Mouse (Mus musculus) megakaryocyte, adult 5-6 weeks (primary cell): ENCODE data around the gene St5. TPM values are rescaled to one million over a fixed set of nuclear protein-coding genes. Genes with fewer than 3 reads are reported as not detected.

Experiments
- ATAC-seq: 2 replicates; pipeline ENCODE4 v1.8.0; 2016; ENCODE audit warnings: mild to moderate bottlenecking, inconsistent platforms; ENCODE audit not compliant: poor library complexity, severe bottlenecking
- total RNA-seq, 2 experiments: library from RNA; stranded (forward) in 1 of 2; stranded (reverse) in 1 of 2; fragments of 153-499, 151-499 nt in 1 of 2; fragments of 221-1000, 200-1000 nt in 1 of 2; gene quantifications; 2 replicates each; pipeline versions ENCODE4 v1.2.3 to v1.2.4; 2015 to 2017

The St5 gene
- total RNA-seq (2015) (0.69 and 2.0 TPM in 2 replicates), total RNA-seq (2017) (0.73 and 1.3 TPM in 2 replicates)

DNA sequence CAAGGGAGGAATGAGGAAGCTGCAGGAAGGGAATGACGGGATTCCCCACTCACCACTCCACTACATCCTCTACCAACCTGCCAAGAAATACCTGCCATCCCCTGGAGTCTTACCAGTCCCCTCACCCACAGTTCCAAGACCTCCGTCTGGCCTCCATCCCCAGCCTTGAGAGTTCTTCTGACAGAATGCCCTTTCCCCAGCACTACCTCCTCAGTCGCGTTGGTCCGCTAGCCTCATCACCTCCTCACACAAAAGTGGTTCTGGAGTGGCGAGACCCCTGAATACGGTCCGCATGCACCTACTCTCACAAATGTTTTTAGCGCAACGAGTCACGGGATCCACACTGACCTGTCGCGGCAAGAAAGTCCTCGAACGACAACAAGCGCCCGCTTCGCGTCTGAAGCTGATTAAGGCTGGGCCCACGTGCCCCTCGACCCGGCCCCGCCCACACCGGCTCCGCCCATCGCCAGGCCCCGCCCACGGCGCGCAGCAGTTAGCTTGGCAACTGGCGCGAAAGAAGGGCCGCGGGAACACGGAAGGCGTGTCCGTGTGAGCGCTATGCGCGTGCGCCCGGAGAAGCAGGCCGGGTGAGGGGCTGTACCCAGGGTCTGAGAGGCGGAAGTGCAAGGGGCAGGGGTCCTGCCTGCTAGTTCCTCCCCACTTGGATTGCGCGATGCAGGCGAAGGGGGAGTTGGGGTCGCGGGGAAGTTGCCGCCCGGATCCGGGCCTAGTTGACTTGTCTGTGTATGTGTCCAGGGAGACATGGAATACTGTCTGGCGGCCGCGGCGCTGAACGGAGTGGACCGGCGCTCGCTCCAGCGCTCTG, at the start of gene St5, which contains the start of gene Akip1:
Gene St5, minus strand, starts transcription at position 416 of the 826 bp plus-strand sequence.
Gene Akip1, plus strand, starts transcription at position 501 of the 826 bp plus-strand sequence.
- peak; percentile 95 for ATAC-seq

GRCm38 (mm10) chr7:109752008-109752925, 48.9 kb upstream of the St5 start, which contains the start of gene Tmem9b:
TSS of gene Tmem9b (minus strand) at chr7:109752875.
- ATAC-seq, result peak; percentile 92

DNA sequence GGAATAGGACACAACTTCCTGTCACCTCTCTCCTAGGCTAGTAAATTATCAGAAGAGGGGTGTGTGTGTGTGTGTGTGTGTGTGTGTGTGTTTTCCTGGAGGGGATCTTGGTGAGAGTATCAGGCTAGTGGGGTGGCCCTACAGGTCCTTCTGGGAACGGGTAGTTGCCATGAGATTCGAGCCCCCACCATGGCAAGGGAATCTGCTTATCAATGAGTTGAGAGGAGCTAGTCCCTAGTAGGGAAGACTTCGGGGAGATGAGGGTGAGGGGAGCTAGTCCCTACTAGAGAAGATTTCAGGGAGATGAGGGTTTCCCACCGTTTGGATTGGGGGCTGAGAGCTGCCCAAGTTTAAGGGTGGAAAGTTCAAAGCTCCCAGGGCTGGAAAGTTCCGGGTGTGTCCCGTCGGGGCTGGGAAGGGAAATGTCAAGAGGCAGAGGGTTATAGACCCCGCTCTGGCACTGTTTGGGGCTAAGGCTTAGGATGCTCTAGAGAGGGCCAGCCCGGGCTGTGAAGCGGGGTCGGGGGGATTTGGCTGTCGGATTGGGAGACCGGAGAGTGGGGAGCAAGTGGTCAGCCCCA, 48.1 kb upstream of the St5 start:
- ATAC-seq, result peak; percentile 8; the same call in 1 of the 2 replicates

- no peak for ATAC-seq
These were observed 44.3 kb upstream of the St5 start for GRCm38 (mm10) chr7:109747747-109748146.

DNA sequence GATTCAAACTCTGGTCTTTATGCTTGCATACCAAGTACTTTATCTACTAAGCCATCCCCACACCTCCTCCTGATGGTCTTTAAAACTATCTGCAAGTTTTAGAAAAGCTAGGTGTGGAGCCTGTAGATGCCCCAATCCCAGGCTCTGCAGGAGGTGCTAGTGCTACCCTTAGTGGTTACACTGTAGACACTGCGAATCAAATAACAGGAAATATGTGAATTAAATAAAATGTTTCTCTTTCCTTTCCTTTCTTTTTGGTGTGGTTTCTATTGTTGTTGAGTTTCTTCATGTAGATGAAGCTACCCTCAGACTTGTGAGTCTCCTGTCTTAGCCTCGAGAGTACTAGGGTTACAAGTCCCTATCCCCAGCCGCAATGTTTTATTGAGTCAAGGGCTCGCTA, 38.3 kb upstream of the St5 start:
- ATAC-seq, result peak; percentile 27; the same call in 1 of the 2 replicates

DNA sequence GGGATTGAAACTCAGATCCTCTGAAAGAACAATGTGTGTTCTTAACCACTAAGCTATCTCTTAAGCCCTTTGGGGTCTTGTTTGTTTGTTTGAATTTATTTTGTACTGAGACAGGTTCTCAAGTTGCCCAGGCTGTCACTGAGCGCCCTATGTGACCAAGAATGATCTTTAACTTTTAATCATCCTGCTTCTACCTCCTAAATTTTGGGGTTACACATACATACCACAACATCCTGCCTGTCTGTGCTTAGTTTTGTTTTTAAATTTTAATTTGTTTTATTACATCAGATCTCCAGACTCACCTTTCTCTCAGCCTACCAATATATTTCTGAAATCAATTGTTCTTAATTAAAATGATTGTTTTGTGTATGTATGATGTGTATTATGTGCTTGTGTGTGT, 37.7 kb upstream of the St5 start:
- no peak for ATAC-seq

- ATAC-seq, result no peak
These were observed 36.5 kb upstream of the St5 start for GRCm38 (mm10) chr7:109739822-109740370.

DNA sequence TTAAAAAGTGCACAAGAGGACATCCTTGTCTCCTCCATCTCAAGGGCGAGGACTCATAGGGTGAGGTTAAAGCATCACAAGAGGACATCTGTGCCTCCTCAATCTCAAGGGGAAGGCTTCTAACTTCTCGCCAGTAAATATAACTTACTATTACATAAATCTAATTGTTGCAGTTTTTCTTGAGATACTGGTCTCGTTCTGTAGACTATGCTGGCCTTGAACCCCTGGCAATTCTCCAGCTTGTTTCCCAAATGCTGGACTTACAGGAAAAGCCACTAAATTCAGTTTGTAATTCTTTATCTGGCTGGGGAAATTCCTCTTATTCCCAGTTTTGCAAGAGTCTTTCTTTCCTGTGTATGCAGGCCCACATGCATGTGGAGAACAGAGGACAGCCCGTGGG, 31.4 kb upstream of the St5 start:
- no peak for ATAC-seq

DNA sequence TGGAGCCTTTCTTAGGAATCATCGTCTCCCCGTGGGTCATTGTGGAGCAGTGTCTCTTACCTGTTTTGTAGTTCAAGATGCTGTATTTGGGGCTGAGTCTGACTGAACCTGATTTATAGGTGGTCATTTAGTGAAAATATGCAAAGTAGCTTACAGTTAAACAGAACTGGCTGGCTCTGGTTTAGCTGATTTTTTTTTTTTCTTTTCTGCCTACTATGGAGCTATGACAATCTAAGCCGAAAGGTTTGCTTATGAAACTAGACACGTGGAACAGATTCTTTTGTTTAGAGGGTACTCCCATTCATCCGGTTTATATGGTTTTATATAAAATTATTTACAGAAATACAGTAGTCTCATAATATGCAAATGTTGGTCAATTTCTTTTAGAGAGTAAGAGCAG, 28.2 kb upstream of the St5 start, which contains the start of gene Ascl3:
Gene Ascl3, minus strand, starts transcription at position 101 of the 400 bp plus-strand sequence.
- no peak for ATAC-seq

- no peak for ATAC-seq
These were observed 20.3 kb upstream of the St5 start, which contains the start of gene BC051019 for GRCm38 (mm10) chr7:109723697-109724096. TSS of gene BC051019 (minus strand) at chr7:109723850.

DNA sequence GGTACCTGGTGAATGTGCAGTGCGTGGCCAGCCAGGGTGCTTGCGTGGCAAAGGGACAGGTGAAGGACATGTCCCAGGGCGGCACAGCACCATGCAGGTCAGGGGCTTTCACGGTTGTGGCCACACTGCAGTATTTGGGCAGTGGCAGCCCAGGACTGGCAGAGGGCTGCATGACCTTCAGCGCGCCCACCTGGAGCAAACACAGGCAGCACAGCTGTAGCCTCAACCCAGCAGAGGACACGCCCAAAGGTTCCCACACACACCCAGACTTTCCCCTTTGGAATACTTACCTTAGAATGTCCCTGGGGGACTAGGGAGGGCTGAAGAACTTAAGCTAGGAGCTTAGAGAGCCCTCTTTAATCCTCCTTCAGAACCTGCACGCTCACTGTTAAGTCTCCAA, 19.7 kb upstream of the St5 start:
- ATAC-seq, result no peak

- no peak for ATAC-seq
These were observed 19.2 kb upstream of the St5 start for GRCm38 (mm10) chr7:109722618-109723017.

- ATAC-seq, result no peak
These were observed 15.9 kb upstream of the St5 start for GRCm38 (mm10) chr7:109719286-109719685.

- no peak for ATAC-seq
These were observed 10.1 kb upstream of the St5 start for GRCm38 (mm10) chr7:109713434-109713982.

DNA sequence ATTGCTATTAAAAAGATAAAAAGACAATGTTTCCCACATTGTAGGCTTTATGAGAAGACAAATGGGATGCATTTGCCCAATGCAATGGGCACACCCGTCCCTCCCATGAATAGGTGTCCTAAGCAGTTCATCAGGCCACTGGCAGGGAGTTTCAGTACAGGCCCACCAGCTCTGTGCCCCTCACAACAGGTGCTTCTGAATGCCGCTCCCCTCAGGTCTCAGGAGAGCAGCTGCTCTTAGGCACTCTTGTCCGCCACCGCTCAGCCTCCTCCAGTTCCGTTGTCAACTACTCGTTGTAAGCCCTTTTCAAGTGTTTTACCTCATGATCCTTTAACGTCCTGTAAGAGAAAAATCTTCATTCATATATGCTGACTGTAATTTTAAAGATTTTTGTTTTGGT, 8.8 kb upstream of the St5 start:
- no peak for ATAC-seq

- no peak for ATAC-seq
These were observed 6.7 kb upstream of the St5 start for GRCm38 (mm10) chr7:109710069-109710468.

- ATAC-seq, result no peak
These were observed 5.6 kb upstream of the St5 start for GRCm38 (mm10) chr7:109708961-109709382.

DNA sequence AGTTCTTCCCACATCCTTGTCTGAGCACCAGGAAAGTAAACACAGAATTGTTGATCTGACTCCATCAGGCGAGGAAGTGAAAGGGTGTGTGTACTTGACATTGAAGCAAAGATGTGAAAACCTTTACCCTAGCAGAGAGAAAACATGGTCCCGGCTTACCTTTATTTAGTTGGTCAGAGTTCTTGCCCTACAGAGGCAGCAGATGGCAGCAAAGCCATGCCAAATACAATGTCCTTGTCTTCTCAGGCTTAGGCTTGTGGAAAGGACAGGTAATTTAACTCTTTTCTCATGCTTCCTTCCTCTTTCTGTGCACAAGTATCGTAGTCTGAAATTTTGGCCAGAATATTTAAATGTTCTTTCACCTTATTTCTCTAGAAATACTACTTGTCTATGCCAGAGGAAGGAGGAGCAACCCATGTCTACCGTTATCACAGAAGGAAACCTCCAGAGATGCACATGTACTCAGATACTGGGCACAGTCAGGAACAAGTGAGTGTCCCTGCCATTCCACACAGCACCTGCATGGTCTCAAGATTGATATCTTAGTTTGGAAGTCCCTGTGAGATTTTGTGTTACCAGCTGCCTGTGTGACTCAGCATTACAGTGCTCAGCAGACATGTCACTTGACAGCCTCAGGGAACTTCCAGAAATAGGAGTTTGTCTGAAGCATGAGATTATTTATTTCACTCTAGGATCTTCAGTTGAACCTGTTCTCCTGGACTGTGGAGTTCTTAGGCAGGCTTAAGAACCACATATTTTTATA, 3.8 kb upstream of the St5 start:
- ATAC-seq, result no peak

- no peak for ATAC-seq
These were observed 1.1 kb upstream of the St5 start for GRCm38 (mm10) chr7:109704461-109704860.

DNA sequence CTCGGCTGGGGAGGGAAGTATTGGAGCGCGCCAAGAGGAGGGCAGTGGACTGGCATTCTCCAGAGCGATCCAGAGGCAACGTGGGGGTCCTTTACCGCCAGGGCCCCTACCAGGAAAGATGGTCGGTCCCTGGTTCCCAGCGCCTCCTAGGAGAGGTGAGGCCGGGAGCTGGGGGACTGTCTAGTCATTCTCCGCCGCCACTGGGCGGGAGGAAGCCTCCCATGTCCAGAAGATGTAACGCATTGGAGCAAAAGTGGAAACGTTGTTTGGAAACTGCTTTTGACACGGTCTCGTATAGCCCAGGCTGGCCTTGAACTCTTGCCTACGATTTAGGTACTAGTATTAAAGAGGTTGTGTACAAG, 592 bp upstream of the St5 start:
- ATAC-seq, result peak; percentile 23
